Mouse (Mus musculus): Measurements from ENCODE around the gene Id1.
A peak's percentile ranks its signal among the peaks of the same experiment; 100 is the strongest.

The Id1 gene

GRCm38 (mm10) chr2:152724332-152724723, 11.7 kb upstream of the Id1 start:
- DNase-seq: no peak

DNA sequence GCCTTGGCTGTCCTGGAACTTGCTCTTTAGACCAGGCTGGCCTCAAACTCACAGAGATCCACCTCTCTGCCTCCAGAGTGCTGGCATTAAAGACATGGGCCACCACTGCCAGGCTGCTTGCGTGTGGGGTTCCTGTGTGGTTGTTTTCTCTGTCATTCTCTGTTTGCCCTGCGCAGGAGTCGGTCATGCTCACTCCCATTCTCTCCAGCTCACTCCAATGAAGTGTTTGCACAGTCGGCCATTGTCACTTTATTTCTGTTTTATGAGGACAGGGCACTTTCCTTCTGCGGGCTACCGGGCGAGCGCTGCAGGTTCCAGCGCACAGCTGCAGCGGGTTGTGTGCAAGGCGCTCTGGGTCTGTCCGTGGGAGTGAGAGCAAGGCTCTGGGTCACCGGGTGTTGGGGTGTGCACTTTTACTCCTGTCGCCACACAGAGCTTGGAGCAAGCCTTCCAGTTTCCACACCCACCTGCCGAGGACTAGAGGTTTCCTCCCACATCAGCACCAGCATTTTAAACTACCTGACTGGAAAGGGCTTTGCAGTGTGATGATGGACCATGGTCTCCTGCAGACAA, 10.8 kb upstream of the Id1 start:
- DNase-seq: no peak

- no peak for DNase-seq
Observed at GRCm38 (mm10) chr2:152726213-152726612, 9.8 kb upstream of the Id1 start.

- no peak for DNase-seq
Observed at GRCm38 (mm10) chr2:152726751-152727335, 9.2 kb upstream of the Id1 start.

- DNase-seq: no peak
Observed at GRCm38 (mm10) chr2:152727795-152728510, 8.1 kb upstream of the Id1 start.

- DNase-seq: no peak
Observed at GRCm38 (mm10) chr2:152728594-152728993, 7.5 kb upstream of the Id1 start.

DNA sequence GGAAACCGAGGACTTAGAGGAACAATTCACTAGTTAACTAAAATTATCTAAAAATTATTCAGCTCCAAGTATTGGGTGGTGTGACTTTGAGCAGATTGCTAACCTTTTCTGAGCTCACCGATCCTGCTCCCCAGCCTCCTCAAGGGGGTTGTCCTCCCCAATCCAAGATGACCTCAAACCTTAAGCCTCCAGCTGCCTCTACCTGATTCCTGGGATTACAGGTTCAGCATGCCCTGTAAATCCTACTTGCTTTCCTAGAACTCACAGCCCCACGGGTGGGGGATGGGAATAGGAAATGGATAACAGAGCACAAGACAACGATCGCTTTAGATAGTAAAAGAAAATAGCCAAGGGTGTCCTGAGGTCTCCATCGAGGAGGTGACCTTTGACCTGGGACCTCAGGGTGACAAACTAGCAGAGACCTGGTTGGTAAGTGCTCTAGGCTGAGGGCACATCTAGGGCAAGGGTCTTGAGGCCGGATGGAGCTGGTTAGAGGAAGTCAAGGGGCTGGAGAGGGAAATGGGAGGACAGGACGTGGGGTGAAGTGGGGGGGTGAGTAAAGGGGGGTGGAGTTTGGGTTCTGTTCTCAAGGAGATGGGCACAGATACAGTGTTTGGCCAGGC, 6.9 kb upstream of the Id1 start:
- DNase-seq: no peak

DNA sequence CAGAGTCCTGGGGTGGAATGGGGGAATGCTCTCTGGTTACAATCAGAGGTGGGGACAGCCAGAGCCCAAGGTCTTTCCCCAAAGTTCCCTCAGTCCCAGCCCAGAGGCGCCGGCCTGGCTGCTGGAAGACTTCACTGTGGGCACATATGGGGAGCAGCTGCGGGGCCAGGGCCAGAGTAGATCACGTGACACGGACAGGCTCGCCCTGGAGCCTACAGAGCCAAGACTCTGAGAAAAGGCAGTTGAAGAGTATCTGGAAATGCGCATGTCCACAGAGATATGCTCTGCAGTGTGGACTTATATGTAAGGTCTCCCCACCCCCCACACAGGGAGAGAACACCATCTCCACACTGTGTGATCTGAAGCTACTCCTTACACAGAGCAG, 6.4 kb upstream of the Id1 start:
- DNase-seq: no peak

GRCm38 (mm10) chr2:152733201-152733600, 2.9 kb upstream of the Id1 start:
- no peak for DNase-seq

GRCm38 (mm10) chr2:152734501-152734900, 1.6 kb upstream of the Id1 start:
- DNase-seq: no peak

DNA sequence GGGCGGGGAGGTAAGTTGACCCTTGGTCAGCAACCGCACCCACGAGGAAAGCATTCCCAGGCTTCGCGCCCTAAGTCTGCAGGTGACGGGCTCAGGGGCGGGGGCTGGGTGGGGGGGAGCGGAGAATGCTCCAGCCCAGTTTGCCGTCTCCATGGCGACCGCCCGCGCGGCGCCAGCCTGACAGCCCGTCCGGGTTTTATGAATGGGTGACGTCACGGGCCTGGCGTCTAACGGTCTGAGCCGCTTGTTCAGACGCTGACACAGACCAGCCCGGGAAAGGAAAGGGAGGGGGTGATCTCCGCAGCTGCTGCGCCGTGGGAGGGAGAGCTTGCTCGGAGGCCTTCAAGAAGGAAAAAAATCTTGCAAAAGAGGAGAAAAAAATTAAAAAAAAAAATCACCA, 1.1 kb upstream of the Id1 start:
- DNase-seq: peak; percentile 93

DNA sequence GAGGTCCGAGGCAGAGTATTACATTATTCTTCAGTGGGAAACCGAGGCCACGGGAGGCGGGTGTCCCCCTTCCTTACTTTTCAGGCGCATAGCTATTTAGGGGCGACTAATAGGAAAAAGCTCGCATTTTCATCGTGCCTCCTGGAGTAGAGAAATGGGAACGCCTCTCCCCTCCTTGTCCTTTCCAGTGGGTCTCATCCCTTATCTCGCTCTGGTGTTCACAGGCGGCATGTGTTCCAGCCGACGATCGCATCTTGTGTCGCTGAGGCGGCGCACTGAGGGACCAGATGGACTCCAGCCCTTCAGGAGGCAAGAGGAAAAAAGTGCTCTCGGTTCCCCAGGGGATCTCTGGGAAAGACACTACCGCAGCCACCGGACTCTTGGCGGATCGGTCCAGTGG, 697 bp downstream of the Id1 start:
- no peak for DNase-seq

GRCm38 (mm10) chr2:152737306-152738221, 1.5 kb downstream of the Id1 start:
- no peak for DNase-seq

DNA sequence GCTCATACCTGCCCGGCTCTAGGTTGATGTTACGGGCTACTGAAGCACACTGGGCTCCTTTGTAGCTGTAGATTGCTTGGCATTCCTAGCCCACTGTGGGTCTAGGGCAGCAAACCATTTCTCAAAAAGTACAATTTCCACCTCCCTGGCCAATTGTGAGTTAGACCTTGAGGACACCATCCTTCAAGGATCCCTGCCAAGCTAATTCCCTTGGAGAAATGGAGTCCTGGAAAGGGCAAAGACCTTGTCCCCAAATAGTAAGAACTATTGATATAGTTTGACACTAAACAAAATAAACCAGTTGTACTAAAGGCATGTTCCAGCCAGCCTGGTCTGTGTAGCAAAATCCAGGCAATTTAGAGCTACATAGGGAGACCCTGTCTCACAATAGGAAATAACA, 2.3 kb downstream of the Id1 start:
- DNase-seq: no peak

GRCm38 (mm10) chr2:152739031-152739841, 3.2 kb downstream of the Id1 start:
- DNase-seq: peak; percentile 26

DNA sequence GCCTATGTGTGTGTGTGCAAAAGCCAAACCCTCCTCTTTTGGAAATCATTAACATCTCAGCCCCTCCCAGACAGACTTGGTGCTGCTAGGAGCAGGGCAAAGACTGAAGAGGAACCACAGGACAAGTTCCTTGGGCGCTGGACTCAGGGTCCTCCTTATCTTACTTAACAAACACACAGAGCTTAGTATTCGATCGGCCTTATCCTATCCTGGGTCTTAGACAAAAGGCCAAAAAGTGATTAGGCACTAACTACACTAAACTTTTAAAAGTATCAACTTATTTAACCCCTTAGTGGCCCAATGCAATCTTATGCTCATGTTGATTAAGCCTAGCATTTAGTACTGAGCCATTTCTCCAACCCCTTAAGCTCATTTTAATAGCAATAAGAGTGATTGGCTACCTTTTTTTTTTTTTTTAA, 3.8 kb downstream of the Id1 start:
- no peak for DNase-seq

GRCm38 (mm10) chr2:152740490-152740889, 4.4 kb downstream of the Id1 start:
- no peak for DNase-seq

GRCm38 (mm10) chr2:152741153-152742041, 5.3 kb downstream of the Id1 start:
- DNase-seq: peak; percentile 73

DNA sequence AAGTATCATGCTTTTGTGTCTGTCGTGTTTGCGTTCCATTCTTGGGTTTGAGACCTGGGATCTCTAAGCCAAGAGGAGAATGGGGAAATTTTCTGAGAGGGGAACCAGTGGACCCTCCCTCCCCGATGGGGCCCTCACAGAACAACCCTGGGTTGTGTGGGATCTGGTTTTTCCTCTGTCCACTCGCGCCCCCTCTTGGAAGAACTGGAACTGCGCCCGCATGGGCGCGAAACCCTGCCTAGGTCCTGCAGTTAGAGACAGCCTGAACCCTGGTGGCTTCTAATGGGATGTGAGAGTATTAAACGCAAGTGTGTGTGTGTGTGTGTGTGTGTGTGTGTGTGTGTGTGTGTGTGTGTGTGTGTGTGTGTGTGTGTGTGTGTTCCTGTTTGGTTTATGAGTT, 6.4 kb downstream of the Id1 start:
- DNase-seq: no peak

DNA sequence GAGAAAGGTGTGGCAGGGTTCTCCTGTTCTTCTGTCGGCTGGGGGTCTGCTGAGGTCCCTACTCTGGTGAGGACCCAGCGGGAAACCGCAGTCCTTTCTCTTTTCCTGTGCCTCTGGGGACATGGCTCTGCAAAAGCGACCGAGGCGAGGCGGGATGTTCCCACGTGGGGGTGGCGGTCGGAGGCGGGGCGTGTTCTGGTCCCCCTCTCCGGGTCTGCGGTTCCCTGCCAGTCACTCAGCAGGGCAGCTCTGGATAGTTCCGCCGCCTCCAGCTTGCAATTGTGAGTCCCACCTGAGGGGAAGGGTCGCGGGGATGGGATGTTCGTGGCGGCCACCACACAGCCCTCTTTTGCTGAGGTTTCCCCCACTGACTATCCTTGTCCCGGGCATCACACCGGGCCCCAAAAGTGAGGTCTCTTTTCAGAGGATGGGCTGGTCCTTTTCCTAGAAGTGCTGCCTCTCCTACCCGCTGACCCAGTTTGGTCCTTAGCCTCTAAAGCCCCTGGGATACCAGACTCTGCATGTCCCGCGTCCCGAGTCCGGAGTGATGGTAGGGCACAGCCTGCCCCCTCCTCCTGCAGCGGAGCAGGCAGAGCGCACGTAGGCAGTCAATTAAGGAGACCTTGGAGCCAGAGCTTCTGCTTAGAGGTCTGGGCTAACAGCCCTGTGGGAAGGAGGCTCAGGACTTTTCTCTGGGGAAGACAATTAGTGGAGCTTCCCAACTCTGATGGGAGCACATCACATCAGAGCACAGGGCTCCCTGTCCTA, 18.1 kb downstream of the Id1 start, which contains the start of gene Cox4i2:
TSS of gene Cox4i2 (plus strand) at position 230 of the 768 bp plus-strand sequence.
- DNase-seq: no peak

Data from layer of hippocampus, adult 9-11 months (tissue).